Mouse (Mus musculus): Measurements from ENCODE around the gene Car11. TPM values are rescaled to one million over a fixed set of nuclear protein-coding genes. Genes with fewer than 3 reads are reported as not detected.

Gene Car11
- polyA plus RNA-seq, 1 experiment, result 3.6 TPM

DNA sequence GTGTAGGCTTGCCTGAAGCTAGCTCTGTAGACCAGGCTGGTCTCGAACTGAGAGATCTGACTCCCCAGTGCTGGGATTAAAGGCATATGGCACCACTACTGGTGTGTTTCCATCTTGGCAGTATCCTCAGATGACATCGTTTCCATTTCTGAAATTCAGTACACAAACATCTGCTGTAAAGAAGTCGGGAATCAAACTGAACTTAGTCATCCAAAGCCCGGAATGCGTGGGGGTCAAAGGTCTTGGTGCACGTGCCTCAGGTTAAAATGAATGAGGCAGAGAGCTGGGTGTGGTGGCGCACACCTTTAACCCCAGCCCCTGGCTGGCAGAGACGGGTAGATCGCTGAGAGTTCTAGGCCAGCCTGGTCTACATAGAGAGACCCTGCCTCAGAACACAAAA is 50.5 kb downstream of the Car11 start:
- Histone ChIP-seq H3ac (ENCODE audit: control insufficient read depth, insufficient read length) (no peak overlapping the region), H3K79me2 (ENCODE audit: control insufficient read depth, insufficient read depth) (no peaks in the 10 kb centered on the region), H3K4me2 (ENCODE audit: low read depth) (no peak overlapping the region), H3K27me3 (ENCODE audit: control insufficient read depth, insufficient read depth, insufficient read length) (no peaks in the 10 kb centered on the region), H3K4me3 (no peak overlapping the region), H3K36me3 (ENCODE audit: control insufficient read depth, insufficient read depth) (no peaks in the 10 kb centered on the region)
- no peak for TF ChIP-seq USF1 (IDR thresholded peaks at IDR 0.05; ENCODE audit: low read depth)
- TF ChIP-seq SRF (IDR thresholded peaks at IDR 0.05; ENCODE audit: control insufficient read depth, insufficient read length, low read depth), result no peak
- TF ChIP-seq TCF12 (IDR thresholded peaks at IDR 0.05; ENCODE audit: insufficient read depth, poor library complexity, severe bottlenecking), result no peak
- no peak for TF ChIP-seq CEBPB (IDR thresholded peaks at IDR 0.05; ENCODE audit: insufficient read depth, poor library complexity, severe bottlenecking)
- TF ChIP-seq E2F4 (IDR thresholded peaks at IDR 0.05; ENCODE audit: insufficient read depth), result no peak
- TF ChIP-seq MYOG (IDR thresholded peaks at IDR 0.05; ENCODE audit: control insufficient read depth in 1 of 3, insufficient read depth in 1 of 3, insufficient read length in 2 of 3, low read depth in 2 of 3), result no peak
- no peak for TF ChIP-seq REST (IDR thresholded peaks at IDR 0.05; ENCODE audit: insufficient read depth, insufficient read length)
- TF ChIP-seq MYOD1 (IDR thresholded peaks at IDR 0.05; ENCODE audit: control insufficient read depth in 1 of 3, insufficient read length in 2 of 3, low read depth in 2 of 3), result no peak
- no peak for TF ChIP-seq POLR2A (IDR thresholded peaks at IDR 0.05; ENCODE audit: insufficient read length, low read depth)
- TF ChIP-seq POLR2AphosphoS2 (IDR thresholded peaks at IDR 0.05; ENCODE audit: insufficient read length, low read depth), result no peak
- TF ChIP-seq TCF3 (IDR thresholded peaks at IDR 0.05; ENCODE audit: insufficient read length, low read depth), result no peak

Other genes starting within 250 kb of the Car11 start
- gene Ftl1, start 240.0 kb upstream of the Car11 start, polyA plus RNA-seq (2012; fragmentation: generic; extraction: Trizol), result 2,413 TPM
- gene Bax, start 232.9 kb upstream of the Car11 start, polyA plus RNA-seq (2012; fragmentation: generic; extraction: Trizol), result 249 TPM
- gene Tulp2, start 218.0 kb upstream of the Car11 start, polyA plus RNA-seq (2012; fragmentation: generic; extraction: Trizol), result 0.06 TPM
- not detected for gene Gm45808, start 213.0 kb upstream of the Car11 start, polyA plus RNA-seq (2012; fragmentation: generic; extraction: Trizol)
- gene Dhdh, start 211.0 kb upstream of the Car11 start, polyA plus RNA-seq (2012; fragmentation: generic; extraction: Trizol), result 0.13 TPM
- 135 TPM for gene Nucb1, start 189.4 kb upstream of the Car11 start, polyA plus RNA-seq (2012; fragmentation: generic; extraction: Trizol)
- 306 TPM for gene Ppp1r15a, start 173.6 kb upstream of the Car11 start, polyA plus RNA-seq (2012; fragmentation: generic; extraction: Trizol)
- 2.6 TPM for gene Plekha4, start 173.5 kb upstream of the Car11 start, polyA plus RNA-seq (2012; fragmentation: generic; extraction: Trizol)
- 1.9 TPM for gene Hsd17b14, start 144.9 kb upstream of the Car11 start, polyA plus RNA-seq (2012; fragmentation: generic; extraction: Trizol)
- 54.1 TPM for gene Bcat2, start 129.7 kb upstream of the Car11 start, polyA plus RNA-seq (2012; fragmentation: generic; extraction: Trizol)
- gene Fgf21, start 84.4 kb upstream of the Car11 start, polyA plus RNA-seq (2012; fragmentation: generic; extraction: Trizol), result 486 TPM
- 3.8 TPM for gene Fut1, start 82.6 kb upstream of the Car11 start, polyA plus RNA-seq (2012; fragmentation: generic; extraction: Trizol)
- not detected for gene Izumo1, start 78.0 kb upstream of the Car11 start, polyA plus RNA-seq (2012; fragmentation: generic; extraction: Trizol)
- gene Rasip1, start 72.4 kb upstream of the Car11 start, polyA plus RNA-seq (2012; fragmentation: generic; extraction: Trizol), result 0.40 TPM
- gene Mamstr, start 59.9 kb upstream of the Car11 start, polyA plus RNA-seq (2012; fragmentation: generic; extraction: Trizol), result 12.5 TPM
- gene Fut2, start 33.4 kb upstream of the Car11 start, polyA plus RNA-seq (2012; fragmentation: generic; extraction: Trizol), result 0.41 TPM
- 3.6 TPM for gene Ntn5, start 15.8 kb upstream of the Car11 start, polyA plus RNA-seq (2012; fragmentation: generic; extraction: Trizol)
- gene Sec1, start 5.4 kb upstream of the Car11 start, polyA plus RNA-seq (2012; fragmentation: generic; extraction: Trizol), result 0.41 TPM
- gene Dbp, start 5.2 kb downstream of the Car11 start, polyA plus RNA-seq (2012; fragmentation: generic; extraction: Trizol), result 26.2 TPM
- 3,224 TPM for gene Rpl18, start 15.6 kb downstream of the Car11 start, polyA plus RNA-seq (2012; fragmentation: generic; extraction: Trizol)
- 22.8 TPM for gene Sphk2, start 18.2 kb downstream of the Car11 start, polyA plus RNA-seq (2012; fragmentation: generic; extraction: Trizol)
- gene Fam83e, start 21.4 kb downstream of the Car11 start, polyA plus RNA-seq (2012; fragmentation: generic; extraction: Trizol), result 0.18 TPM
- not detected for gene Spaca4, start 26.0 kb downstream of the Car11 start, polyA plus RNA-seq (2012; fragmentation: generic; extraction: Trizol)
- 0.11 TPM for gene Lmtk3, start 83.9 kb downstream of the Car11 start, polyA plus RNA-seq (2012; fragmentation: generic; extraction: Trizol)
- 0.47 TPM for gene Sult2b1, start 84.8 kb downstream of the Car11 start, polyA plus RNA-seq (2012; fragmentation: generic; extraction: Trizol)
- 145 TPM for gene Cyth2, start 114.7 kb downstream of the Car11 start, polyA plus RNA-seq (2012; fragmentation: generic; extraction: Trizol)
- 0.05 TPM for gene Kcnj14, start 124.9 kb downstream of the Car11 start, polyA plus RNA-seq (2012; fragmentation: generic; extraction: Trizol)
- 36.2 TPM for gene Grwd1, start 131.1 kb downstream of the Car11 start, polyA plus RNA-seq (2012; fragmentation: generic; extraction: Trizol)
- gene Kdelr1, start 172.9 kb downstream of the Car11 start, polyA plus RNA-seq (2012; fragmentation: generic; extraction: Trizol), result 132 TPM
- 0.65 TPM for gene Grin2d, start 178.5 kb downstream of the Car11 start, polyA plus RNA-seq (2012; fragmentation: generic; extraction: Trizol)
- 0.23 TPM for gene Syngr4, start 196.9 kb downstream of the Car11 start, polyA plus RNA-seq (2012; fragmentation: generic; extraction: Trizol)
- 26.9 TPM for gene Tmem143, start 197.1 kb downstream of the Car11 start, polyA plus RNA-seq (2012; fragmentation: generic; extraction: Trizol)
- gene Emp3, start 221.6 kb downstream of the Car11 start, polyA plus RNA-seq (2012; fragmentation: generic; extraction: Trizol), result 409 TPM
- gene Ccdc114, start 224.2 kb downstream of the Car11 start, polyA plus RNA-seq (2012; fragmentation: generic; extraction: Trizol), result 1.0 TPM